Mouse (Mus musculus): ENCODE results near the gene Rabgef1.

- TF ChIP-seq CTCF (IDR thresholded peaks at IDR 0.05; ENCODE audit: low read depth) (no peak), EP300 (IDR thresholded peaks at IDR 0.05; ENCODE audit: low read depth) (no peak)
Measured at GRCm38 (mm10) chr5:130236302-130236701, 64.7 kb downstream of the Rabgef1 start.
